Mouse (Mus musculus): ENCODE measurements around the gene Aldh18a1.

- TF ChIP-seq CTCF (IDR thresholded peaks at IDR 0.05; ENCODE audit: insufficient read depth, low read depth, low read length) (peak; percentile 92), POLR2A (IDR thresholded peaks at IDR 0.05; ENCODE audit: insufficient read depth, low read depth, low read length) (peak; percentile 77; the same call in 1 of the 2 replicates)
Observed at GRCm38 (mm10) chr19:40611830-40612506, 23.7 kb upstream of the Aldh18a1 start, which contains the start of the genes Tctn3 and Entpd1.
